Mouse (Mus musculus) skeletal muscle tissue, adult 2 months (tissue): ENCODE data around the gene Prrg2.

ENCODE experiments used
- DNase-seq: peaks from one replicate; pipeline ENCODE4 v3.0.0-alpha.2; 2012; ENCODE audit warnings: low read depth, low spot score

Prrg2 gene

GRCm38 (mm10) chr7:45090251-45090977 is 27.9 kb upstream of the Prrg2 start:
- no peak for DNase-seq

GRCm38 (mm10) chr7:45088597-45088996 is 26.1 kb upstream of the Prrg2 start:
- no peak for DNase-seq

- DNase-seq: no peak
Measured at GRCm38 (mm10) chr7:45086084-45086483, 23.6 kb upstream of the Prrg2 start.

GRCm38 (mm10) chr7:45083300-45083890 is 20.9 kb upstream of the Prrg2 start:
- no peak for DNase-seq

GRCm38 (mm10) chr7:45082401-45083299 is 20.2 kb upstream of the Prrg2 start:
- no peak for DNase-seq

GRCm38 (mm10) chr7:45081016-45081415 is 18.5 kb upstream of the Prrg2 start:
- DNase-seq: no peak

GRCm38 (mm10) chr7:45079856-45080255 is 17.4 kb upstream of the Prrg2 start:
- DNase-seq: peak; percentile 86

GRCm38 (mm10) chr7:45078513-45078912 is 16.0 kb upstream of the Prrg2 start:
- DNase-seq: peak; percentile 72

GRCm38 (mm10) chr7:45077829-45078228 is 15.4 kb upstream of the Prrg2 start:
- DNase-seq: no peak

GRCm38 (mm10) chr7:45077322-45077721 is 14.8 kb upstream of the Prrg2 start:
- no peak for DNase-seq

- no peak for DNase-seq
Measured at GRCm38 (mm10) chr7:45076501-45076900, 14.0 kb upstream of the Prrg2 start.

- peak; percentile 83 for DNase-seq
Measured at GRCm38 (mm10) chr7:45075405-45075804, 12.9 kb upstream of the Prrg2 start.

- no peak for DNase-seq
Measured at GRCm38 (mm10) chr7:45073949-45074348, 11.5 kb upstream of the Prrg2 start.

- no peak for DNase-seq
Measured at GRCm38 (mm10) chr7:45073171-45073707, 10.8 kb upstream of the Prrg2 start.

GRCm38 (mm10) chr7:45072230-45072629 is 9.8 kb upstream of the Prrg2 start:
- no peak for DNase-seq

- DNase-seq: no peak
Measured at GRCm38 (mm10) chr7:45069671-45070070, 7.2 kb upstream of the Prrg2 start.

GRCm38 (mm10) chr7:45068000-45068318 is 5.5 kb upstream of the Prrg2 start:
- DNase-seq: no peak

GRCm38 (mm10) chr7:45067190-45067999 is 4.9 kb upstream of the Prrg2 start:
- DNase-seq: no peak

GRCm38 (mm10) chr7:45061532-45062075 is 873 bp downstream of the Prrg2 start:
- no peak for DNase-seq

- no peak for DNase-seq
Measured at GRCm38 (mm10) chr7:45060632-45061122, 1.8 kb downstream of the Prrg2 start.
